Mouse (Mus musculus): ENCODE results near the gene Desi1. TPM values are rescaled to one million over a fixed set of nuclear protein-coding genes. Genes with fewer than 3 reads are reported as not detected.

Gene Desi1
- polyA plus RNA-seq, 1 experiment: 47.6 TPM

DNA sequence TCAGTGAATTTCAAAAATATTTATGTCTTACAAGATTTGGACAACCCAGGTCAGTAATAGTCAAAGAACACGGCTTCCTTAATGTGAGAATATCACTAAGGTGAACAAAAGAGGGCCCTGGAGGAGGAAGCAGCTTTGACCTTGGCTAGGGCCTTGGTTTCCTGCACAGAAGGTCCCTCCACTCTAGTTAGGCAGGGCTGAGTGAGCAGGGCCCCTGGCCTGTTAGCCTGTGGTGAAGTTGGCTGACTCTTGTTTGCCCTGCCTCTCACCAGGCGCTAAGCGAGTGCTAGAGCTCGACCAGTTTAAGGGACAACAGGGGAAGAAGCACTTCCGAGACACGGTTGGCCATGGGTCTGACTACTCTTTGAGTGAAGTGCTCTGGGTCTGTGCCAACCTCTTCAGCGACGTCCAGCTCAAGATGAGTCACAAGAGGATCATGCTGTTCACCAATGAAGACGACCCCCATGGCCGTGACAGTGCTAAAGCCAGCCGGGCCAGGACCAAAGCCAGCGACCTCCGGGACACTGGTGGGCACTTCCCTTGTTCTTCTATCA, 11.1 kb downstream of the Desi1 start:
- Histone ChIP-seq H3K4me3 (no peak overlapping the region), H3ac (ENCODE audit: control insufficient read depth, insufficient read length) (no peak overlapping the region), H3K79me2 (ENCODE audit: control insufficient read depth, insufficient read depth) (no peaks in the 10 kb centered on the region), H3K4me2 (ENCODE audit: low read depth) (no peak overlapping the region), H3K36me3 (ENCODE audit: control insufficient read depth, insufficient read depth) (peaks cover 56% of the 10 kb centered on the region), H3K27me3 (ENCODE audit: control insufficient read depth, insufficient read depth, insufficient read length) (no peaks in the 10 kb centered on the region)
- TF ChIP-seq MAX (IDR thresholded peaks at IDR 0.05; ENCODE audit: low read depth) (no peak), TCF12 (IDR thresholded peaks at IDR 0.05; ENCODE audit: insufficient read depth, poor library complexity, severe bottlenecking) (no peak), POLR2AphosphoS2 (IDR thresholded peaks at IDR 0.05; ENCODE audit: insufficient read length, low read depth) (no peak)

GRCm38 (mm10) chr15:82019288-82019687, 14.4 kb downstream of the Desi1 start:
- H3K4me3 ChIP-seq: no peak overlapping the region
- no peak overlapping the region for H3ac ChIP-seq (ENCODE audit: control insufficient read depth, insufficient read length)
- H3K79me2 ChIP-seq (ENCODE audit: control insufficient read depth, insufficient read depth): peaks cover 19% of the 10 kb centered on the region
- peaks cover 30% of the 10 kb centered on the region for H3K36me3 ChIP-seq (ENCODE audit: control insufficient read depth, insufficient read depth)
- no peak overlapping the region for H3K4me2 ChIP-seq (ENCODE audit: low read depth)
- no peaks in the 10 kb centered on the region for H3K27me3 ChIP-seq (ENCODE audit: control insufficient read depth, insufficient read depth, insufficient read length)
- TF ChIP-seq SRF (IDR thresholded peaks at IDR 0.05; ENCODE audit: control insufficient read depth, insufficient read length, low read depth) (no peak), CEBPB (IDR thresholded peaks at IDR 0.05; ENCODE audit: insufficient read depth, poor library complexity, severe bottlenecking) (0 out of 2 replicates have a peak, but pooled peaks have one; percentile 50), MAX (IDR thresholded peaks at IDR 0.05; ENCODE audit: low read depth) (no peak)

DNA sequence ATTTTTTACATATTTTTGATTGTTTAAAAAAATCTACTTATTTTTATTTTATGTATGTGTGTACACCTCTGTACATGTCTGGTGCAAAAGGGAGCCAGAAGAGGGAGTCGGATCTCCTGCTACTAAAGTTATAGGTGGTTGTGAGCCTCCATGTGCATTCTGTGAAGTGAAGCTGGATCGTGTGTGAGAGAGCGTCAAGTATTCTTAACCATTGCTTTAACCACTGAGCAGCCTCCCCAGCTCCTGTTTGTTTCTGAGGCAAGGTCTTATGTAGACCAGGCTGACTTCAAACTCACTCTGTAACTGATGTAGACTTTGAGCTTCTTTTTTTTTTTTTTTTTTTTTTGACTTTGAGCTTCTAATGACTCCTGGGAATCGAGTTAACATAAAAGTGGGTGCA, 16.2 kb downstream of the Desi1 start:
- H3K4me2 ChIP-seq (ENCODE audit: low read depth): no peak overlapping the region
- H3ac ChIP-seq (ENCODE audit: control insufficient read depth, insufficient read length): no peak overlapping the region
- peak overlapping the region; percentile 80 for H3K4me3 ChIP-seq
- no peaks in the 10 kb centered on the region for H3K27me3 ChIP-seq (ENCODE audit: control insufficient read depth, insufficient read depth, insufficient read length)
- H3K36me3 ChIP-seq (ENCODE audit: control insufficient read depth, insufficient read depth): peaks cover 19% of the 10 kb centered on the region
- TF ChIP-seq POLR2A (IDR thresholded peaks at IDR 0.05; ENCODE audit: insufficient read length, low read depth) (no peak), TCF12 (IDR thresholded peaks at IDR 0.05; ENCODE audit: insufficient read depth, poor library complexity, severe bottlenecking) (no peak), MYOD1 (IDR thresholded peaks at IDR 0.05; ENCODE audit: control insufficient read depth in 1 of 3, insufficient read length in 2 of 3, low read depth in 2 of 3) (no peak), POLR2AphosphoS2 (IDR thresholded peaks at IDR 0.05; ENCODE audit: insufficient read length, low read depth) (no peak), USF1 (IDR thresholded peaks at IDR 0.05; ENCODE audit: low read depth) (no peak), CEBPB (IDR thresholded peaks at IDR 0.05; ENCODE audit: insufficient read depth, poor library complexity, severe bottlenecking) (no peak)
- peaks cover 24% of the 10 kb centered on the region for H3K79me2 ChIP-seq (ENCODE audit: control insufficient read depth, insufficient read depth)

- Histone ChIP-seq H3K4me3 (peak overlapping the region; percentile 80), H3K27me3 (ENCODE audit: control insufficient read depth, insufficient read depth, insufficient read length) (no peaks in the 10 kb centered on the region), H3K36me3 (ENCODE audit: control insufficient read depth, insufficient read depth) (peaks cover 14% of the 10 kb centered on the region), H3ac (ENCODE audit: control insufficient read depth, insufficient read length) (peak overlapping the region; percentile 58), H3K79me2 (ENCODE audit: control insufficient read depth, insufficient read depth) (peaks cover 24% of the 10 kb centered on the region), H3K4me2 (ENCODE audit: low read depth) (peak overlapping the region; percentile 97)
- no peak for TF ChIP-seq MYOD1 (IDR thresholded peaks at IDR 0.05; ENCODE audit: control insufficient read depth in 1 of 3, insufficient read length in 2 of 3, low read depth in 2 of 3)
- no peak for TF ChIP-seq SRF (IDR thresholded peaks at IDR 0.05; ENCODE audit: control insufficient read depth, insufficient read length, low read depth)
- no peak for TF ChIP-seq TCF3 (IDR thresholded peaks at IDR 0.05; ENCODE audit: insufficient read length, low read depth)
- no peak for TF ChIP-seq REST (IDR thresholded peaks at IDR 0.05; ENCODE audit: insufficient read depth, insufficient read length)
- no peak for TF ChIP-seq POLR2A (IDR thresholded peaks at IDR 0.05; ENCODE audit: insufficient read length, low read depth)
- TF ChIP-seq TCF12 (IDR thresholded peaks at IDR 0.05; ENCODE audit: insufficient read depth, poor library complexity, severe bottlenecking): no peak
- TF ChIP-seq MAX (IDR thresholded peaks at IDR 0.05; ENCODE audit: low read depth): no peak
- no peak for TF ChIP-seq CEBPB (IDR thresholded peaks at IDR 0.05; ENCODE audit: insufficient read depth, poor library complexity, severe bottlenecking)
- TF ChIP-seq POLR2AphosphoS2 (IDR thresholded peaks at IDR 0.05; ENCODE audit: insufficient read length, low read depth): no peak
- no peak for TF ChIP-seq E2F4 (IDR thresholded peaks at IDR 0.05; ENCODE audit: insufficient read depth)
- no peak for TF ChIP-seq MYOG (IDR thresholded peaks at IDR 0.05; ENCODE audit: control insufficient read depth in 1 of 3, insufficient read depth in 1 of 3, insufficient read length in 2 of 3, low read depth in 2 of 3)
These were observed 16.8 kb downstream of the Desi1 start for GRCm38 (mm10) chr15:82016830-82017229.

GRCm38 (mm10) chr15:82016101-82016808, 17.4 kb downstream of the Desi1 start:
- TF ChIP-seq MYOD1 (IDR thresholded peaks at IDR 0.05; ENCODE audit: control insufficient read depth in 1 of 3, insufficient read length in 2 of 3, low read depth in 2 of 3): peak in 2 of 3 experiments; percentile 19 to 59
- TF ChIP-seq CEBPB (IDR thresholded peaks at IDR 0.05; ENCODE audit: insufficient read depth, poor library complexity, severe bottlenecking): peak; percentile 86
- TF ChIP-seq SRF (IDR thresholded peaks at IDR 0.05; ENCODE audit: control insufficient read depth, insufficient read length, low read depth): peak; percentile 92
- TF ChIP-seq MYOG (IDR thresholded peaks at IDR 0.05; ENCODE audit: control insufficient read depth in 1 of 3, insufficient read depth in 1 of 3, insufficient read length in 2 of 3, low read depth in 2 of 3): peak in 1 of 3 experiments; percentile 38
- no peak for TF ChIP-seq MAX (IDR thresholded peaks at IDR 0.05; ENCODE audit: low read depth)
- TF ChIP-seq E2F4 (IDR thresholded peaks at IDR 0.05; ENCODE audit: insufficient read depth): peak; percentile 64
- TF ChIP-seq POLR2AphosphoS2 (IDR thresholded peaks at IDR 0.05; ENCODE audit: insufficient read length, low read depth): peak; percentile 99
- TF ChIP-seq REST (IDR thresholded peaks at IDR 0.05; ENCODE audit: insufficient read depth, insufficient read length): peak; percentile 34
- TF ChIP-seq POLR2A (IDR thresholded peaks at IDR 0.05; ENCODE audit: insufficient read length, low read depth): peak; percentile 97
- no peak for TF ChIP-seq USF1 (IDR thresholded peaks at IDR 0.05; ENCODE audit: low read depth)
- Histone ChIP-seq H3K79me2 (ENCODE audit: control insufficient read depth, insufficient read depth) (peaks cover 24% of the 10 kb centered on the region), H3ac (ENCODE audit: control insufficient read depth, insufficient read length) (peak overlapping the region; percentile 58), H3K27me3 (ENCODE audit: control insufficient read depth, insufficient read depth, insufficient read length) (no peaks in the 10 kb centered on the region), H3K4me3 (peak overlapping the region; percentile 80), H3K4me2 (ENCODE audit: low read depth) (peak overlapping the region; percentile 97), H3K36me3 (ENCODE audit: control insufficient read depth, insufficient read depth) (peaks cover 11% of the 10 kb centered on the region)

All from myocyte (in vitro differentiated cells).